Mouse (Mus musculus) liver, embryonic 15.5 days (tissue): ENCODE results near the gene Szrd1. TPM values are rescaled to one million over a fixed set of nuclear protein-coding genes. Genes with fewer than 3 reads are reported as not detected.

Experiments
- ATAC-seq: fragments of 200-750 bp; cut with Nextera tagmentation; 2 replicates; pipeline ENCODE4 v1.8.0; 2017; ENCODE audit warnings: moderate number of reproducible peaks, mild to moderate bottlenecking, moderate library complexity; ENCODE audit not compliant: insufficient read depth
- H3K27ac ChIP-seq: fragments of 300-500 bp; sonication (generic); replicated peaks from 2 replicates; pipeline ENCODE4 v1.5.1; 2015; ENCODE audit warnings: mild to moderate bottlenecking, inconsistent platforms
- H3K27me3 ChIP-seq: fragments of 300-500 bp; sonication (generic); 2 replicates; pipeline ENCODE4 v1.6.1; 2015; ENCODE audit warnings: mild to moderate bottlenecking, inconsistent platforms
- H3K36me3 ChIP-seq: fragments of 300-500 bp; sonication (generic); replicated peaks from 2 replicates; pipeline ENCODE4 v1.6.1; 2015; ENCODE audit warnings: moderate library complexity, mild to moderate bottlenecking, inconsistent platforms
- H3K4me1 ChIP-seq: fragments of 300-500 bp; sonication (generic); replicated peaks from 2 replicates; pipeline ENCODE4 v1.6.1; 2015; ENCODE audit warnings: inconsistent platforms
- H3K4me2 ChIP-seq: fragments of 300-500 bp; sonication (generic); 2 replicates; pipeline ENCODE4 v1.6.1; 2015; ENCODE audit warnings: moderate library complexity, mild to moderate bottlenecking, inconsistent platforms
- H3K4me3 ChIP-seq: fragments of 300-500 bp; sonication (generic); replicated peaks from 2 replicates; pipeline ENCODE4 v1.5.1; 2015; ENCODE audit warnings: mild to moderate bottlenecking, inconsistent platforms
- H3K9ac ChIP-seq: fragments of 300-500 bp; sonication (generic); 2 replicates; pipeline ENCODE4 v1.6.1; 2015; ENCODE audit warnings: moderate library complexity, mild to moderate bottlenecking, inconsistent platforms
- H3K9me3 ChIP-seq: fragments of 300-500 bp; sonication (generic); replicated peaks from 2 replicates; pipeline ENCODE4 v1.6.1; 2016; ENCODE audit warnings: inconsistent platforms
- WGBS: fragments of 180-500 bp; shearing (Covaris S2); methylation state at CpG from one replicate; pipeline ENCODE4 v1.1.7; 2015; ENCODE audit warnings: mixed read lengths; ENCODE audit not compliant: insufficient replicate concordance; 5-methylcytosine and 5-hydroxymethylcytosine counted together
- polyA plus RNA-seq: library from polyadenylated mRNA; unstranded; fragments of >200 nt; fragmentation: Nextera tagmentation; extraction: Ambion mirVana; gene quantifications from 2 replicates; pipeline ENCODE4 v1.2.1, GENCODE M21; 2015

Gene Szrd1
- polyA plus RNA-seq, 1 experiment from 2014 or later = 18.1 TPM

- Histone ChIP-seq H3K4me2 (no peak overlapping the region), H3K9me3 (no peaks in the 10 kb centered on the region), H3K9ac (no peak overlapping the region), H3K36me3 (peaks cover 85% of the 10 kb centered on the region), H3K4me3 (no peak overlapping the region), H3K4me1 (peaks cover 6% of the 10 kb centered on the region), H3K27me3 (no peaks in the 10 kb centered on the region), H3K27ac (no peak overlapping the region)
- ATAC-seq = no peak
- 91% methylated on average over 6 of the region's 6 CpGs for WGBS
Measured at GRCm38 (mm10) chr4:141114521-141114981, 25.0 kb downstream of the Szrd1 start.

- ATAC-seq = no peak
- no peak overlapping the region for H3K27ac ChIP-seq
- H3K9ac ChIP-seq = no peak overlapping the region
- WGBS = 72% methylated on average over 7 of the region's 7 CpGs
- H3K36me3 ChIP-seq = peaks cover 82% of the 10 kb centered on the region
- no peak overlapping the region for H3K4me2 ChIP-seq
- no peak overlapping the region for H3K4me3 ChIP-seq
- peaks cover 3% of the 10 kb centered on the region; the same call in 1 of the 2 replicates for H3K4me1 ChIP-seq
- no peaks in the 10 kb centered on the region for H3K27me3 ChIP-seq
- H3K9me3 ChIP-seq = no peaks in the 10 kb centered on the region
Measured at GRCm38 (mm10) chr4:141113831-141114230, 25.7 kb downstream of the Szrd1 start.

GRCm38 (mm10) chr4:141108196-141108732 lies 31.3 kb downstream of the Szrd1 start:
- ATAC-seq = no peak
- no peak overlapping the region for H3K9ac ChIP-seq
- no peak overlapping the region for H3K4me3 ChIP-seq
- WGBS = 51% methylated on average over 10 of the region's 10 CpGs
- peaks cover 30% of the 10 kb centered on the region for H3K36me3 ChIP-seq
- H3K27me3 ChIP-seq = no peaks in the 10 kb centered on the region
- no peak overlapping the region for H3K27ac ChIP-seq
- no peaks in the 10 kb centered on the region for H3K9me3 ChIP-seq
- no peak overlapping the region for H3K4me2 ChIP-seq
- H3K4me1 ChIP-seq = no peaks in the 10 kb centered on the region

- Histone ChIP-seq H3K27me3 (no peaks in the 10 kb centered on the region), H3K4me2 (no peak overlapping the region), H3K4me1 (no peaks in the 10 kb centered on the region), H3K9me3 (no peaks in the 10 kb centered on the region), H3K27ac (no peak overlapping the region), H3K4me3 (no peak overlapping the region), H3K36me3 (peaks cover 15% of the 10 kb centered on the region), H3K9ac (no peak overlapping the region)
- 74% methylated on average over 16 of the region's 16 CpGs for WGBS
- no peak for ATAC-seq
Measured at GRCm38 (mm10) chr4:141106526-141107183, 32.9 kb downstream of the Szrd1 start.

GRCm38 (mm10) chr4:141101855-141102254 lies 37.7 kb downstream of the Szrd1 start:
- no peak overlapping the region for H3K27ac ChIP-seq
- no peak overlapping the region for H3K4me3 ChIP-seq
- WGBS = 48% methylated on average over 6 of the region's 6 CpGs
- no peaks in the 10 kb centered on the region for H3K36me3 ChIP-seq
- no peaks in the 10 kb centered on the region for H3K27me3 ChIP-seq
- H3K9ac ChIP-seq = no peak overlapping the region
- H3K4me2 ChIP-seq = no peak overlapping the region
- ATAC-seq = no peak
- H3K9me3 ChIP-seq = no peaks in the 10 kb centered on the region
- peaks cover 21% of the 10 kb centered on the region for H3K4me1 ChIP-seq

- no peak overlapping the region for H3K4me3 ChIP-seq
- ATAC-seq = no peak
- H3K27me3 ChIP-seq = no peaks in the 10 kb centered on the region
- 84% methylated on average over 9 of the region's 9 CpGs for WGBS
- H3K9ac ChIP-seq = no peak overlapping the region
- peaks cover 21% of the 10 kb centered on the region for H3K4me1 ChIP-seq
- no peaks in the 10 kb centered on the region for H3K36me3 ChIP-seq
- no peaks in the 10 kb centered on the region for H3K9me3 ChIP-seq
- no peak overlapping the region for H3K27ac ChIP-seq
- H3K4me2 ChIP-seq = no peak overlapping the region
Measured at GRCm38 (mm10) chr4:141101291-141101690, 38.3 kb downstream of the Szrd1 start.

- Histone ChIP-seq H3K4me2 (no peak overlapping the region), H3K4me1 (peaks cover 21% of the 10 kb centered on the region), H3K9ac (no peak overlapping the region), H3K27ac (no peak overlapping the region), H3K9me3 (no peaks in the 10 kb centered on the region), H3K36me3 (no peaks in the 10 kb centered on the region), H3K27me3 (no peaks in the 10 kb centered on the region), H3K4me3 (no peak overlapping the region)
- WGBS = 68% methylated on average over 5 of the region's 5 CpGs
- no peak for ATAC-seq
Measured at GRCm38 (mm10) chr4:141099956-141100355, 39.6 kb downstream of the Szrd1 start.

- H3K4me3 ChIP-seq = no peak overlapping the region
- H3K9ac ChIP-seq = no peak overlapping the region
- no peaks in the 10 kb centered on the region for H3K36me3 ChIP-seq
- H3K27me3 ChIP-seq = no peaks in the 10 kb centered on the region
- no peaks in the 10 kb centered on the region for H3K9me3 ChIP-seq
- H3K4me2 ChIP-seq = no peak overlapping the region
- ATAC-seq = peak; percentile 43; the same call in 1 of the 2 replicates
- no peak overlapping the region for H3K27ac ChIP-seq
- WGBS = 12% methylated on average over 4 of the region's 4 CpGs
- peaks cover 21% of the 10 kb centered on the region for H3K4me1 ChIP-seq
Measured at GRCm38 (mm10) chr4:141098935-141099334, 40.6 kb downstream of the Szrd1 start.

- no peak for ATAC-seq
- WGBS = 22% methylated on average over 9 of the region's 9 CpGs
- H3K9ac ChIP-seq = no peak overlapping the region
Measured at GRCm38 (mm10) chr4:141096710-141097109, 42.9 kb downstream of the Szrd1 start.

GRCm38 (mm10) chr4:141095016-141095415 lies 44.6 kb downstream of the Szrd1 start:
- Histone ChIP-seq H3K9ac (no peak overlapping the region), H3K27ac (no peak overlapping the region), H3K9me3 (no peaks in the 10 kb centered on the region), H3K27me3 (no peaks in the 10 kb centered on the region), H3K4me3 (no peak overlapping the region), H3K36me3 (no peaks in the 10 kb centered on the region), H3K4me1 (peaks cover 18% of the 10 kb centered on the region), H3K4me2 (no peak overlapping the region)
- ATAC-seq = no peak
- 67% methylated on average over 10 of the region's 10 CpGs for WGBS

More at GRCm38 (mm10) chr4:141096710-141097109, 42.9 kb downstream of the Szrd1 start:
- H3K4me3 ChIP-seq = no peak overlapping the region
- no peak overlapping the region for H3K27ac ChIP-seq
- peaks cover 21% of the 10 kb centered on the region for H3K4me1 ChIP-seq
- H3K9me3 ChIP-seq = no peaks in the 10 kb centered on the region
- no peaks in the 10 kb centered on the region for H3K36me3 ChIP-seq
- no peak overlapping the region for H3K4me2 ChIP-seq
- H3K27me3 ChIP-seq = no peaks in the 10 kb centered on the region

GRCm38 (mm10) chr4:141088714-141089113 lies 50.9 kb downstream of the Szrd1 start:
- Histone ChIP-seq H3K36me3 (no peaks in the 10 kb centered on the region), H3K4me3 (no peak overlapping the region), H3K27ac (no peak overlapping the region), H3K9ac (no peak overlapping the region), H3K4me2 (no peak overlapping the region), H3K27me3 (no peaks in the 10 kb centered on the region), H3K9me3 (no peaks in the 10 kb centered on the region), H3K4me1 (peaks cover 14% of the 10 kb centered on the region)
- ATAC-seq = no peak
- 59% methylated on average over 9 of the region's 9 CpGs for WGBS
